In genomic region chr17:87155664-87156063, GRCm38 (mm10) we compare ENCODE assay signal across 33 mouse cellular contexts. TPM values are rescaled to one million over a fixed set of nuclear protein-coding genes. Genes with fewer than 3 reads are reported as not detected.
A peak's percentile ranks its signal among the peaks of the same experiment; 100 is the strongest.
DNase-seq lines count a peak whose midpoint lies in the region; ATAC-seq and TF ChIP-seq lines count a peak whose summit lies in the region.
"Had no signal": no experiment of that assay in that cellular context is flagged by ENCODE, and none has a peak within 500 bp of the region (broad histone marks: within the 10 kb centered on the region; RNA-seq: fewer than 3 reads in every experiment).

No protein-coding gene starts in this region.

- H3K36me3 ChIP-seq in heart, embryonic 13.5 days, result no peaks in the 10 kb centered on the region
- H3K36me3 ChIP-seq in limb, embryonic 15.5 days, result no peaks in the 10 kb centered on the region
- no peaks in the 10 kb centered on the region for H3K36me3 ChIP-seq in limb, embryonic 10.5 days
- H3K36me3 ChIP-seq: embryonic facial prominence, embryonic 10.5 days; embryonic facial prominence, embryonic 15.5 days; forebrain, embryonic 12.5 days; hindbrain, embryonic 12.5 days; intestine, embryonic 15.5 days; liver, embryonic 12.5 days; neural tube, embryonic 15.5 days had no signal

- intact Hi-C loops in gastrocnemius, adult 2 months (cut with DNase I), result no loop called here

- no peak for TF ChIP-seq POLR2A in bone marrow macrophage, adult 2 months (IDR thresholded peaks at IDR 0.05; ENCODE audit: borderline replicate concordance, low read depth, low read length)

- no peak for DNase-seq in gastrocnemius, adult 2 months
- no peak for DNase-seq in gastrocnemius, postnatal 10 days
- no peak for DNase-seq in heart, postnatal 4 days
- no peak for DNase-seq in limb, embryonic 10.5 days (ENCODE audit: low spot score)
- no peak for DNase-seq in cerebellum, adult 18-20 months
- DNase-seq: adrenal gland, postnatal 14 days; cerebellum, adult 8-10 months; cerebellum, postnatal 25 days; forebrain, postnatal 0 days; gastrocnemius, postnatal 14 days; kidney, adult 9 months; kidney, postnatal 10 days; layer of hippocampus, postnatal 36 days; left cerebral cortex, postnatal 4 days; lung, adult 18-20 months; lung, postnatal 4 days; midbrain, embryonic 14.5 days; retina, postnatal 1 day; right cerebral cortex, postnatal 14 days had no signal

- no peak overlapping the region for H3K9ac ChIP-seq in heart, embryonic 13.5 days
- H3K9ac ChIP-seq in limb, embryonic 15.5 days, result 0 out of 2 replicates have a peak overlapping the region, but pooled peaks have one; percentile 2
- H3K9ac ChIP-seq: embryonic facial prominence, embryonic 15.5 days; forebrain, embryonic 12.5 days; forebrain, postnatal 0 days; hindbrain, embryonic 12.5 days; intestine, embryonic 15.5 days; liver, embryonic 12.5 days; neural tube, embryonic 15.5 days had no signal

- WGBS in heart, embryonic 13.5 days, result 55% methylated on average over 3 of the region's 3 CpGs
- 79% methylated on average over 3 of the region's 3 CpGs for WGBS in limb, embryonic 15.5 days
- WGBS in limb, embryonic 10.5 days, result 84% methylated on average over 3 of the region's 3 CpGs

- no peaks in the 10 kb centered on the region for H3K27me3 ChIP-seq in heart, embryonic 13.5 days (replicated peaks)
- H3K27me3 ChIP-seq in limb, embryonic 15.5 days, result no peaks in the 10 kb centered on the region
- H3K27me3 ChIP-seq in limb, embryonic 10.5 days (ENCODE audit: low read depth, poor library complexity, severe bottlenecking), result no peaks in the 10 kb centered on the region
- H3K27me3 ChIP-seq: CH12.LX; embryonic facial prominence, embryonic 15.5 days; forebrain, embryonic 12.5 days; hindbrain, embryonic 12.5 days; intestine, embryonic 15.5 days; neural tube, embryonic 15.5 days had no signal

- H3K9me3 ChIP-seq in heart, embryonic 13.5 days, result no peaks in the 10 kb centered on the region
- H3K9me3 ChIP-seq in limb, embryonic 15.5 days, result no peaks in the 10 kb centered on the region
- H3K9me3 ChIP-seq in limb, embryonic 10.5 days (replicated peaks), result no peaks in the 10 kb centered on the region
- H3K9me3 ChIP-seq: embryonic facial prominence, embryonic 10.5 days; embryonic facial prominence, embryonic 15.5 days; forebrain, embryonic 12.5 days; hindbrain, embryonic 12.5 days; intestine, embryonic 15.5 days; liver, embryonic 12.5 days; neural tube, embryonic 15.5 days had no signal

- H3K4me2 ChIP-seq in heart, embryonic 13.5 days, result no peak overlapping the region
- no peak overlapping the region for H3K4me2 ChIP-seq in limb, embryonic 15.5 days
- H3K4me2 ChIP-seq: embryonic facial prominence, embryonic 15.5 days; forebrain, embryonic 12.5 days; hindbrain, embryonic 12.5 days; intestine, embryonic 15.5 days; liver, embryonic 12.5 days; neural tube, embryonic 15.5 days had no signal

- no peak overlapping the region for H3K4me3 ChIP-seq in gastrocnemius, adult 2 months
- H3K4me3 ChIP-seq in heart, embryonic 13.5 days, result no peak overlapping the region
- H3K4me3 ChIP-seq in limb, embryonic 15.5 days, result no peak overlapping the region
- no peak overlapping the region for H3K4me3 ChIP-seq in limb, embryonic 10.5 days
- H3K4me3 ChIP-seq in bone marrow macrophage, adult 2 months (ENCODE audit: insufficient read depth, low read length), result no peak overlapping the region
- H3K4me3 ChIP-seq: embryonic facial prominence, embryonic 10.5 days; embryonic facial prominence, embryonic 15.5 days; forebrain, embryonic 12.5 days; hindbrain, embryonic 12.5 days; intestine, embryonic 15.5 days; liver, embryonic 12.5 days; megakaryocyte, embryonic 14.5 days; neural tube, embryonic 15.5 days had no signal

- H3K4me1 ChIP-seq in heart, embryonic 13.5 days, result peaks cover 23% of the 10 kb centered on the region
- peaks cover 2% of the 10 kb centered on the region; the same call in 1 of the 2 replicates for H3K4me1 ChIP-seq in limb, embryonic 15.5 days
- peaks cover 9% of the 10 kb centered on the region; the same call in 1 of the 2 replicates for H3K4me1 ChIP-seq in limb, embryonic 10.5 days
- peaks cover 32% of the 10 kb centered on the region for H3K4me1 ChIP-seq in bone marrow macrophage, adult 2 months (ENCODE audit: control insufficient read depth, insufficient read depth, low read length)
- H3K4me1 ChIP-seq: forebrain, embryonic 12.5 days; hindbrain, embryonic 12.5 days; neural tube, embryonic 15.5 days had no signal

- H3K27ac ChIP-seq in gastrocnemius, adult 2 months, result 0 out of 2 replicates have a peak overlapping the region, but pooled peaks have one; percentile 28
- H3K27ac ChIP-seq in heart, embryonic 13.5 days (replicated peaks), result peak overlapping the region; percentile 20
- no peak overlapping the region for H3K27ac ChIP-seq in limb, embryonic 15.5 days
- H3K27ac ChIP-seq in limb, embryonic 10.5 days, result no peak overlapping the region
- peak overlapping the region; percentile 64 for H3K27ac ChIP-seq in bone marrow macrophage, adult 2 months (ENCODE audit: insufficient read depth, low read depth, low read length)
- H3K27ac ChIP-seq: embryonic facial prominence, embryonic 10.5 days; embryonic facial prominence, embryonic 15.5 days; forebrain, embryonic 12.5 days; hindbrain, embryonic 12.5 days; hindbrain, postnatal 0 days; intestine, embryonic 15.5 days; liver, embryonic 12.5 days; neural tube, embryonic 15.5 days had no signal

- TF ChIP-seq CTCF in gastrocnemius, adult 2 months (IDR thresholded peaks at IDR 0.05), result no peak
- TF ChIP-seq CTCF in bone marrow macrophage, adult 2 months (IDR thresholded peaks at IDR 0.05; ENCODE audit: low read depth, low read length), result no peak

- ATAC-seq in heart, embryonic 13.5 days (ENCODE audit: extremely low read depth, insufficient number of reproducible peaks, low FRiP score, low TSS enrichment), result no peak
- ATAC-seq in limb, embryonic 15.5 days (ENCODE audit: insufficient number of reproducible peaks, low FRiP score, low TSS enrichment, low read depth), result no peak
- ATAC-seq: forebrain, postnatal 0 days; hindbrain, postnatal 0 days; intestine, embryonic 15.5 days; liver, embryonic 12.5 days; lung, postnatal 0 days had no signal

RNA-seq across cellular contexts. Expression of gene Socs5, which starts 48.2 kb away (rescaled TPM):
- total RNA-seq in gastrocnemius, adult 2 months (2021), result 10 to 100 TPM; 12.9 to 20.5 TPM
- 10 to 100 TPM; 12.3 to 15.0 TPM for total RNA-seq in gastrocnemius, postnatal 10 days (2021)
- 9.2 TPM in 2 replicates for polyA plus RNA-seq in heart, embryonic 13.5 days (2015; fragmentation: Nextera tagmentation; extraction: Ambion mirVana)
- total RNA-seq in heart, postnatal 4 days (2021), result 10 to 100 TPM; 25.8 to 26.7 TPM
- polyA plus RNA-seq in limb, embryonic 15.5 days (2015; fragmentation: Nextera tagmentation; extraction: Ambion mirVana), result 13.1 and 15.5 TPM in 2 replicates
- 9.3 and 9.5 TPM in 2 replicates for polyA plus RNA-seq in limb, embryonic 10.5 days (2016; fragmentation: Nextera tagmentation; extraction: Ambion mirVana)
- 19.6 and 20.4 TPM in 2 replicates for polyA plus RNA-seq in bone marrow macrophage, adult 2 months (2012; ENCODE audit: insufficient read depth, insufficient read length, missing spikeins)

Comparison
In these comparisons a context has a peak if more than half of its experiments do, and no peak if none do; other contexts are left out.
1. H3K27ac ChIP-seq: peak in gastrocnemius, adult 2 months (single experiment), heart, embryonic 13.5 days (single experiment) and bone marrow macrophage, adult 2 months (single experiment); none in limb, embryonic 15.5 days (single experiment) and limb, embryonic 10.5 days (single experiment).